Comparison of ENCODE assay signal across 14 mouse cellular contexts in the genomic region with DNA sequence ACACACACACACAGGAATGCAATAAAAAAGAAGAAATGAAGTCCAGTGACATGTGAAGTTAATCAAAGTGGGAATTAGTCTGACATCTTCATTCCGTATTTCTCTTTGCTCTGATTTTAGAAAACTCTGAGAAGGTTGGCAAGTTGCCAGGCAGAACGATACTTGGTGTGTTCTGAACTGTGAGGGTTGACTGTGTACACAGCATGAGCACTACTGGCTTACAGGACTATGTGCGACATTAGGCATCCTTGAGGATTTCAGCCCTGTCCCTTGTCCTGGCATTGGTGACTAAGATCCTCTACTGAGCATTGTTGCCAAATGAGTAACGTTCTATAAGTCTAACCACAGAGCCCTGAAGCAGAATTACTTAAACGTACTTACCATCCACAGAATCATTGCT.
A peak's percentile ranks its signal among the peaks of the same experiment; 100 is the strongest.
DNase-seq lines count a peak whose midpoint lies in the region; ATAC-seq and TF ChIP-seq lines count a peak whose summit lies in the region.
"Had no signal": no experiment of that assay in that cellular context is flagged by ENCODE, and none has a peak within 500 bp of the region (broad histone marks: within the 10 kb centered on the region; RNA-seq: fewer than 3 reads in every experiment).

No protein-coding gene starts in this region.

- H3K4me1 ChIP-seq in hindbrain, embryonic 11.5 days (replicated peaks; ENCODE audit: control insufficient read depth, insufficient read depth, low read length): no peaks in the 10 kb centered on the region
- peaks cover 4% of the 10 kb centered on the region; the same call in 1 of the 2 replicates for H3K4me1 ChIP-seq in hindbrain, embryonic 13.5 days (replicated peaks)
- H3K4me1 ChIP-seq in lung, embryonic 16.5 days (replicated peaks; ENCODE audit: control insufficient read depth, insufficient read depth, low read length): peaks cover 3% of the 10 kb centered on the region; the same call in 1 of the 2 replicates
- H3K4me1 ChIP-seq in lung, adult 2 months (ENCODE audit: control insufficient read depth, insufficient read depth, low read length): no peaks in the 10 kb centered on the region
- H3K4me1 ChIP-seq: intestine, embryonic 15.5 days; neural tube, embryonic 12.5 days had no signal

- peak; percentile 52 for DNase-seq in adrenal gland, postnatal 10 days
- no peak for DNase-seq in adrenal gland, postnatal 4 days (ENCODE audit: low spot score in 2 of 2)
- DNase-seq in hindbrain, embryonic 11.5 days (ENCODE audit: low spot score): peak; percentile 21
- no peak for DNase-seq in lung, adult 2 months
- DNase-seq in fat pad, adult 2 months (ENCODE audit: extremely low read depth, low read depth, low spot score): peak; percentile 33
- DNase-seq in gastrocnemius, postnatal 36 days: no peak
- DNase-seq: adrenal gland, adult 2 months; cerebellum, adult 9-10 months; layer of hippocampus, adult 9-11 months had no signal

- TF ChIP-seq POLR2A in lung, adult 2 months (IDR thresholded peaks at IDR 0.05; ENCODE audit: borderline replicate concordance, extremely low read depth, low read depth, low read length): no peak

- H3K9me3 ChIP-seq in hindbrain, embryonic 11.5 days (ENCODE audit: control insufficient read depth, low read length): no peaks in the 10 kb centered on the region
- no peaks in the 10 kb centered on the region for H3K9me3 ChIP-seq in hindbrain, embryonic 13.5 days
- H3K9me3 ChIP-seq in lung, embryonic 16.5 days (ENCODE audit: control insufficient read depth, low read length): no peaks in the 10 kb centered on the region
- H3K9me3 ChIP-seq: intestine, embryonic 15.5 days; neural tube, embryonic 12.5 days had no signal

- WGBS in hindbrain, embryonic 11.5 days: 72% methylated on average over 5 of the region's 5 CpGs
- WGBS in hindbrain, embryonic 13.5 days: 54% methylated on average over 5 of the region's 5 CpGs
- WGBS in lung, embryonic 16.5 days: 20% methylated on average over 5 of the region's 5 CpGs
- WGBS in lung, adult 2 months: 36% methylated on average over 5 of the region's 5 CpGs

- TF ChIP-seq CTCF in lung, adult 2 months (IDR thresholded peaks at IDR 0.05; ENCODE audit: insufficient read depth, low read length): no peak

- H3K27ac ChIP-seq in hindbrain, embryonic 11.5 days (ENCODE audit: low read depth, low read length): no peak overlapping the region
- H3K27ac ChIP-seq in hindbrain, embryonic 13.5 days: no peak overlapping the region
- no peak overlapping the region for H3K27ac ChIP-seq in lung, embryonic 16.5 days (ENCODE audit: low read length)
- H3K27ac ChIP-seq: intestine, embryonic 15.5 days; neural tube, embryonic 12.5 days had no signal

- no peaks in the 10 kb centered on the region for H3K36me3 ChIP-seq in hindbrain, embryonic 11.5 days (ENCODE audit: control insufficient read depth, insufficient read depth, low read length)
- H3K36me3 ChIP-seq in hindbrain, embryonic 13.5 days: no peaks in the 10 kb centered on the region
- H3K36me3 ChIP-seq in lung, embryonic 16.5 days (ENCODE audit: control insufficient read depth, insufficient read depth, low read length): no peaks in the 10 kb centered on the region
- H3K36me3 ChIP-seq: G1E; intestine, embryonic 15.5 days; neural tube, embryonic 12.5 days had no signal

- no peak overlapping the region for H3K4me3 ChIP-seq in hindbrain, embryonic 11.5 days (ENCODE audit: low read depth, low read length)
- H3K4me3 ChIP-seq in hindbrain, embryonic 13.5 days: no peak overlapping the region
- H3K4me3 ChIP-seq in lung, embryonic 16.5 days (ENCODE audit: low read length): no peak overlapping the region
- no peak overlapping the region for H3K4me3 ChIP-seq in lung, adult 2 months (replicated peaks; ENCODE audit: extremely low read depth, low read depth, low read length)
- H3K4me3 ChIP-seq: intestine, embryonic 15.5 days; neural tube, embryonic 12.5 days had no signal

- intact Hi-C loops in gastrocnemius, postnatal 36 days (cut with DNase I): no loop called here

- H3K9ac ChIP-seq in hindbrain, embryonic 11.5 days (ENCODE audit: low read depth, low read length): no peak overlapping the region
- no peak overlapping the region for H3K9ac ChIP-seq in hindbrain, embryonic 13.5 days
- H3K9ac ChIP-seq in lung, embryonic 16.5 days (ENCODE audit: low read length): no peak overlapping the region
- H3K9ac ChIP-seq: intestine, embryonic 15.5 days; neural tube, embryonic 12.5 days had no signal

- no peak overlapping the region for H3K4me2 ChIP-seq in hindbrain, embryonic 11.5 days (replicated peaks; ENCODE audit: low read depth, low read length)
- no peak overlapping the region for H3K4me2 ChIP-seq in hindbrain, embryonic 13.5 days
- no peak overlapping the region for H3K4me2 ChIP-seq in lung, embryonic 16.5 days (ENCODE audit: low read depth, low read length)
- H3K4me2 ChIP-seq: intestine, embryonic 15.5 days; neural tube, embryonic 12.5 days had no signal

- no peaks in the 10 kb centered on the region for H3K27me3 ChIP-seq in hindbrain, embryonic 11.5 days (ENCODE audit: control insufficient read depth, insufficient read depth, low read length)
- no peaks in the 10 kb centered on the region for H3K27me3 ChIP-seq in hindbrain, embryonic 13.5 days
- no peaks in the 10 kb centered on the region for H3K27me3 ChIP-seq in lung, embryonic 16.5 days (ENCODE audit: control insufficient read depth, insufficient read depth, low read depth, low read length)
- H3K27me3 ChIP-seq: intestine, embryonic 15.5 days; neural tube, embryonic 12.5 days had no signal

- ATAC-seq in hindbrain, embryonic 11.5 days (ENCODE audit: low FRiP score): no peak
- no peak for ATAC-seq in hindbrain, embryonic 13.5 days (ENCODE audit: low FRiP score)
- 0 out of 2 replicates have a peak, but pooled peaks have one; percentile 59 for ATAC-seq in lung, embryonic 16.5 days (ENCODE audit: low read depth)
- ATAC-seq: intestine, embryonic 15.5 days had no signal

Comparison
In these comparisons a context has a peak if more than half of its experiments do, and no peak if none do; other contexts are left out.
1. DNase-seq: peak in adrenal gland, postnatal 10 days (single experiment), hindbrain, embryonic 11.5 days (single experiment) and fat pad, adult 2 months (single experiment); none in adrenal gland, postnatal 4 days (0 of 2), lung, adult 2 months (single experiment) and gastrocnemius, postnatal 36 days (0 of 2).